In the genomic region with DNA sequence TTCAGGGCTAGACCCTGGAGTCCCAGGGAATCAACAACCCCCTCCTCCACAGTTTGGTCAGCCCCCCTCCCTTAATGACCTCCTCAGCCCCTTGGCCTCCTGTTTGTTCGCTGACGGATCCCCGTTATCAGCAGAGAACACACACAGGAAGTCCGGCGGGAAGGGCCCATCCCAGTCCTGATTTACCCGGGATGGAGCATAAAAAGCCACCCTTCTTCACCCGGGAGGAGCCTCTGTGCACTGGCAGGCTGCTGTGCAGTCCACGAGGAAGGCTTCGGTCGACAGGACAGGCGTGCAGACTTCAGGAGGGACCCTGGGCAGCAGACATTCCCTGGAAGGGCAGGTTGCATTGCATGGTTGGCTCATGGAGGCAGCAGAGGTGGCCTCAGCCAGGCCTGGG, we compare ENCODE assay signal across 8 mouse cellular contexts. TPM values are rescaled to one million over a fixed set of nuclear protein-coding genes. Genes with fewer than 3 reads are reported as not detected.
DNase-seq lines count a peak whose midpoint lies in the region; ATAC-seq and TF ChIP-seq lines count a peak whose summit lies in the region.

No protein-coding gene starts in this region.

- no peak for DNase-seq in layer of hippocampus, adult 2 months (ENCODE audit: low spot score in 2 of 2)
- no peak for DNase-seq in layer of hippocampus, postnatal 10 days (ENCODE audit: low spot score in 2 of 2)
- DNase-seq in kidney, postnatal 0 days (ENCODE audit: low spot score), result no peak
- peak; percentile 85 for DNase-seq in lung, postnatal 14 days
- no peak for DNase-seq in layer of hippocampus, adult 18-20 months (ENCODE audit: low spot score in 2 of 2)
- DNase-seq in frontal cortex, postnatal 10 days (ENCODE audit: low spot score in 2 of 2), result no peak
- DNase-seq in thymus, postnatal 10 days (ENCODE audit: low spot score in 2 of 2), result no peak

- H3K36me3 ChIP-seq in heart, embryonic 11.5 days (ENCODE audit: control insufficient read depth, insufficient read depth, low read length), result no peaks in the 10 kb centered on the region
- H3K36me3 ChIP-seq in kidney, postnatal 0 days (ENCODE audit: insufficient read depth, low read length), result no peaks in the 10 kb centered on the region

- peak overlapping the region; percentile 82 for H3K9ac ChIP-seq in heart, embryonic 11.5 days (ENCODE audit: low read depth, low read length)
- H3K9ac ChIP-seq in kidney, postnatal 0 days (ENCODE audit: low read depth, low read length), result peak overlapping the region; percentile 62

- H3K4me3 ChIP-seq in layer of hippocampus, adult 2 months, result peak overlapping the region; percentile 38
- H3K4me3 ChIP-seq in heart, embryonic 11.5 days (ENCODE audit: low read depth, low read length), result peak overlapping the region; percentile 51
- H3K4me3 ChIP-seq in kidney, postnatal 0 days (replicated peaks; ENCODE audit: low read depth, low read length), result peak overlapping the region; percentile 31

- H3K4me2 ChIP-seq in heart, embryonic 11.5 days, result peak overlapping the region; percentile 37
- 0 out of 2 replicates have a peak overlapping the region, but pooled peaks have one; percentile 10 for H3K4me2 ChIP-seq in kidney, postnatal 0 days (ENCODE audit: low read length)

- H3K27me3 ChIP-seq in heart, embryonic 11.5 days (ENCODE audit: control insufficient read depth, insufficient read depth, low read length), result no peaks in the 10 kb centered on the region; the same call in 1 of the 2 replicates
- no peaks in the 10 kb centered on the region for H3K27me3 ChIP-seq in kidney, postnatal 0 days (ENCODE audit: insufficient read depth, low read length)

- H3K27ac ChIP-seq in layer of hippocampus, adult 2 months, result peak overlapping the region; percentile 78
- peak overlapping the region; percentile 91 for H3K27ac ChIP-seq in heart, embryonic 11.5 days (ENCODE audit: low read depth, low read length)
- peak overlapping the region; percentile 87 for H3K27ac ChIP-seq in kidney, postnatal 0 days

- H3K4me1 ChIP-seq in heart, embryonic 11.5 days (ENCODE audit: control insufficient read depth, insufficient read depth, low read length), result peaks cover 30% of the 10 kb centered on the region
- H3K4me1 ChIP-seq in kidney, postnatal 0 days (replicated peaks; ENCODE audit: insufficient read depth, low read length), result no peaks in the 10 kb centered on the region; the same call in 1 of the 2 replicates

- TF ChIP-seq CTCF in layer of hippocampus, adult 2 months (conservative IDR thresholded peaks at IDR 0.05), result no peak
- no peak for TF ChIP-seq CTCF in kidney, postnatal 0 days (IDR thresholded peaks at IDR 0.05; ENCODE audit: low read depth)

- WGBS in heart, embryonic 11.5 days (ENCODE audit: insufficient replicate concordance), result 29% methylated on average over 11 of the region's 11 CpGs
- WGBS in kidney, postnatal 0 days, result 47% methylated on average over 11 of the region's 11 CpGs

- ATAC-seq in heart, embryonic 11.5 days (replicated peaks; ENCODE audit: insufficient number of reproducible peaks, low FRiP score, low TSS enrichment), result 0 out of 2 replicates have a peak, but pooled peaks have one; percentile 35
- ATAC-seq in kidney, postnatal 0 days (replicated peaks; ENCODE audit: low FRiP score, low read depth), result no peak

- H3K9me3 ChIP-seq in heart, embryonic 11.5 days (replicated peaks; ENCODE audit: control insufficient read depth, low read length), result no peaks in the 10 kb centered on the region
- no peaks in the 10 kb centered on the region for H3K9me3 ChIP-seq in kidney, postnatal 0 days (replicated peaks; ENCODE audit: low read length)

RNA-seq across cellular contexts. Expression of gene Gm20532, which starts 2.8 kb away (rescaled TPM):
- not detected for total RNA-seq in layer of hippocampus, adult 2 months (2021)
- not detected for total RNA-seq in layer of hippocampus, postnatal 10 days (2021)
- not detected in 2 replicates for polyA plus RNA-seq in heart, embryonic 11.5 days (2014; fragmentation: Nextera tagmentation; extraction: Ambion mirVana)
- polyA plus RNA-seq in kidney, postnatal 0 days (2015; fragmentation: Nextera tagmentation; extraction: Ambion mirVana), result not detected in 2 replicates
- total RNA-seq in layer of hippocampus, adult 18-20 months (2021), result not detected

RNA-seq across cellular contexts. Expression of gene Egfl7, which starts 3.8 kb away (rescaled TPM):
- 10 to 100 TPM; 72.2 to 74.3 TPM for total RNA-seq in layer of hippocampus, adult 2 months (2021)
- total RNA-seq in layer of hippocampus, postnatal 10 days (2021), result 100 to 1,000 TPM in 1 of 2 experiments, 10 to 100 TPM in 1; 82.2 to 102 TPM
- 145 and 157 TPM in 2 replicates for polyA plus RNA-seq in heart, embryonic 11.5 days (2014; fragmentation: Nextera tagmentation; extraction: Ambion mirVana)
- 199 and 211 TPM in 2 replicates for polyA plus RNA-seq in kidney, postnatal 0 days (2015; fragmentation: Nextera tagmentation; extraction: Ambion mirVana)
- 10 to 100 TPM; 53.5 to 59.7 TPM for total RNA-seq in layer of hippocampus, adult 18-20 months (2021)

RNA-seq across cellular contexts. Expression of gene Agpat2, which starts 20.6 kb away (rescaled TPM):
- total RNA-seq in layer of hippocampus, adult 2 months (2021), result 1 to 10 TPM; 1.6 to 2.5 TPM
- total RNA-seq in layer of hippocampus, postnatal 10 days (2021), result 1 to 10 TPM; 2.1 to 2.5 TPM
- 15.7 and 20.6 TPM in 2 replicates for polyA plus RNA-seq in heart, embryonic 11.5 days (2014; fragmentation: Nextera tagmentation; extraction: Ambion mirVana)
- polyA plus RNA-seq in kidney, postnatal 0 days (2015; fragmentation: Nextera tagmentation; extraction: Ambion mirVana), result 53.8 and 57.1 TPM in 2 replicates
- total RNA-seq in layer of hippocampus, adult 18-20 months (2021), result 1 to 10 TPM; 2.1 to 2.5 TPM

RNA-seq across cellular contexts. Expression of gene Fam69b, which starts 44.6 kb away (rescaled TPM):
- total RNA-seq in layer of hippocampus, adult 2 months (2021), result 10 to 100 TPM; 70.3 to 72.6 TPM
- total RNA-seq in layer of hippocampus, postnatal 10 days (2021), result 10 to 100 TPM; 75.0 to 82.7 TPM
- 13.4 and 14.9 TPM in 2 replicates for polyA plus RNA-seq in heart, embryonic 11.5 days (2014; fragmentation: Nextera tagmentation; extraction: Ambion mirVana)
- 27.3 and 29.5 TPM in 2 replicates for polyA plus RNA-seq in kidney, postnatal 0 days (2015; fragmentation: Nextera tagmentation; extraction: Ambion mirVana)
- 10 to 100 TPM; 67.9 to 72.8 TPM for total RNA-seq in layer of hippocampus, adult 18-20 months (2021)
